Mouse (Mus musculus): Measurements from ENCODE around the gene Nosip. TPM values are rescaled to one million over a fixed set of nuclear protein-coding genes. Genes with fewer than 3 reads are reported as not detected.

Gene Nosip
- total RNA-seq, 2 experiments from 2014 or later, result 25.7 to 27.8 TPM

GRCm38 (mm10) chr7:45030857-45031256 lies 31.4 kb upstream of the Nosip start:
- no peak for DNase-seq (ENCODE audit: low spot score)
- intact Hi-C loops (cut with DNase I), result no loop called here

GRCm38 (mm10) chr7:45033722-45034359 lies 28.4 kb upstream of the Nosip start:
- intact Hi-C loops (cut with DNase I), result no loop called here
- no peak for DNase-seq (ENCODE audit: low spot score)

GRCm38 (mm10) chr7:45035631-45036030 lies 26.6 kb upstream of the Nosip start:
- intact Hi-C loops (cut with DNase I), result no loop called here
- DNase-seq (ENCODE audit: low spot score), result no peak

- no peak for DNase-seq (ENCODE audit: low spot score)
- intact Hi-C loops (cut with DNase I), result no loop called here
Observed at GRCm38 (mm10) chr7:45036702-45037101, 25.5 kb upstream of the Nosip start.

GRCm38 (mm10) chr7:45037720-45038361 lies 24.4 kb upstream of the Nosip start:
- intact Hi-C loops (cut with DNase I), result no loop called here
- no peak for DNase-seq (ENCODE audit: low spot score)

GRCm38 (mm10) chr7:45038411-45038810 lies 23.8 kb upstream of the Nosip start:
- no peak for DNase-seq (ENCODE audit: low spot score)
- intact Hi-C loops (cut with DNase I), result no loop called here

- intact Hi-C loops (cut with DNase I), result no loop called here
- DNase-seq (ENCODE audit: low spot score), result no peak
Observed at GRCm38 (mm10) chr7:45040851-45041250, 21.4 kb upstream of the Nosip start.

- no peak for DNase-seq (ENCODE audit: low spot score)
- intact Hi-C loops (cut with DNase I), result no loop called here
Observed at GRCm38 (mm10) chr7:45043307-45043706, 18.9 kb upstream of the Nosip start.

- DNase-seq (ENCODE audit: low spot score), result no peak
- intact Hi-C loops (cut with DNase I), result loop anchor here (2.0 kb wide), 1 partner anchor 19 kb away; no protein-coding TSS in a partner anchor
Observed at GRCm38 (mm10) chr7:45045741-45046140, 16.5 kb upstream of the Nosip start.

GRCm38 (mm10) chr7:45046853-45047350 lies 15.3 kb upstream of the Nosip start:
- intact Hi-C loops (cut with DNase I), result loop anchor here (2.0 kb wide), 1 partner anchor 20 kb away; no protein-coding TSS in a partner anchor
- DNase-seq (ENCODE audit: low spot score), result no peak

GRCm38 (mm10) chr7:45047491-45047890 lies 14.7 kb upstream of the Nosip start:
- no peak for DNase-seq (ENCODE audit: low spot score)
- intact Hi-C loops (cut with DNase I), result loop anchor here (2.0 kb wide), 1 partner anchor 21 kb away; no protein-coding TSS in a partner anchor

- DNase-seq (ENCODE audit: low spot score), result no peak
- intact Hi-C loops (cut with DNase I), result no loop called here
Observed at GRCm38 (mm10) chr7:45048001-45048890, 14.0 kb upstream of the Nosip start.

GRCm38 (mm10) chr7:45048923-45049657 lies 13.1 kb upstream of the Nosip start:
- no peak for DNase-seq (ENCODE audit: low spot score)
- intact Hi-C loops (cut with DNase I), result no loop called here

GRCm38 (mm10) chr7:45050945-45051600 lies 11.2 kb upstream of the Nosip start:
- peak; percentile 70 for DNase-seq (ENCODE audit: low spot score)
- intact Hi-C loops (cut with DNase I), result no loop called here

GRCm38 (mm10) chr7:45051601-45051974 lies 10.6 kb upstream of the Nosip start:
- intact Hi-C loops (cut with DNase I), result no loop called here
- DNase-seq (ENCODE audit: low spot score), result no peak

- DNase-seq (ENCODE audit: low spot score), result no peak
- intact Hi-C loops (cut with DNase I), result loop anchor here (2.0 kb wide), 1 partner anchor 32 kb away; no protein-coding TSS in a partner anchor
Observed at GRCm38 (mm10) chr7:45052181-45052861, 9.9 kb upstream of the Nosip start.

GRCm38 (mm10) chr7:45052862-45053116 lies 9.4 kb upstream of the Nosip start, which contains the start of gene Prr12:
Gene Prr12 (minus strand): TSS chr7:45052881.
- no peak for DNase-seq (ENCODE audit: low spot score)

GRCm38 (mm10) chr7:45053117-45053930 lies 8.9 kb upstream of the Nosip start:
- intact Hi-C loops (cut with DNase I), result loop anchor here (2.0 kb wide), 1 partner anchor 33 kb away; no protein-coding TSS in a partner anchor
- DNase-seq (ENCODE audit: low spot score), result peak; percentile 74

More at GRCm38 (mm10) chr7:45052862-45053116, 9.4 kb upstream of the Nosip start, which contains the start of gene Prr12:
- intact Hi-C loops (cut with DNase I), result loop anchor here (2.0 kb wide), 1 partner anchor 32 kb away; no protein-coding TSS in a partner anchor

All from heart, postnatal 25 days (tissue).